Mouse (Mus musculus): ENCODE measurements around the gene Wdr26.

Wdr26 gene

DNA sequence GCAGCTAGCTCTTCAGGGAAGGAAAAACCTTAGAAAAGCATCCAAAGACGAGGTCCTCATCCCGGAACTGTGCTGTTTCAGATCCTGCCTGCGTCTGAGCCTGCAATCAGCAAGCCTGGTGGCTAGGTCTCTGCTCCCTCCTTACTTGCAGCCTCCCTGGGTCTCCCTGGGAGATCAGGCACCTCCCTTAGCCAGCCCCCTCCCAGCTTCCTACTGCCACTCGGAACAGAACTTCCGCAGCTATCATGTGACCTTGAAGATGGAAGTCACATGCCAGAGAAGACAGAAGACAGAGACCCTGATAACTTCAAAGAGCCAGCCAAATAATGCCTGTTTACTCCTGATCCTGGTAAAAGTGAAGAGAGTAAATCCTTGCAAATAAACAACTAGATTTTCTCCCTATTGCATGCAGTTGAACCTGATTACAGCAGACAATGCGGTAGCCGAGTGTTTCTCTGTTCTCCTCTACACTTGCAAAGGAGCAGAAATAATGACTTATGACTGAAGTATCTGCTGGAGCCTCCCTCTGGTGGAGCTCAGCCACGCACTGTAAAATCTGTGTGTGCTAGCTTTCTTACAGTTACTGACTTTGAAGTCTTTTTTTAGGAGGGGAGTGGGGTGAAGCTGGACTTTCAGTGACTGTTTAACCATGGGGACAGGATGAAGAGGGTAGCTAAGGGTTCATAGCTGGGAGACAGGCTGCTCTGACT, 22.7 kb upstream of the Wdr26 start:
- DNase-seq: peak; percentile 60

GRCm38 (mm10) chr1:181233734-181234133, 21.9 kb upstream of the Wdr26 start:
- no peak for DNase-seq

- DNase-seq: peak; percentile 94
These were observed 20.7 kb upstream of the Wdr26 start for GRCm38 (mm10) chr1:181232307-181233027.

GRCm38 (mm10) chr1:181231821-181232220, 20.0 kb upstream of the Wdr26 start:
- DNase-seq: no peak

GRCm38 (mm10) chr1:181231262-181231661, 19.5 kb upstream of the Wdr26 start:
- no peak for DNase-seq

DNA sequence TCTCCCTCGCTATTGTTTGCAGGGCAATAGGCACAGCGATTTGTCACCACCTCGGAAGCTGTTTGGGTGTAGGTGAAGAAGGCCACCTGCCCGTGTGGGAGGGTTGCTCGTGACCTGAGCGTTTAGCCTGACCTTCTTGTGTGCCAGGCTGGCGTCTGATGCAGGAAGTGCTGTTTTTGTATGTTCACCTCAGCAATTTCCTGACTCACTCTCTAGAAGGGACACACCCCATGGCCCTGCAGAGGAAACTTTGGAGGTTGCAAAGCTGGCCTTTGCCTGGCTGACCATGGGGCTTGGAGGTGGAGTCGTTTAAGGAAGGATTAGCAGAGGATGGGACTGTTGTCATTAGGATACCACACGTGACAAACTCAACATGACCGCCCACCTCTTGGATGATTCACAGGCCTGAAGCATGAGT, 18.9 kb upstream of the Wdr26 start:
- peak; percentile 73 for DNase-seq

DNA sequence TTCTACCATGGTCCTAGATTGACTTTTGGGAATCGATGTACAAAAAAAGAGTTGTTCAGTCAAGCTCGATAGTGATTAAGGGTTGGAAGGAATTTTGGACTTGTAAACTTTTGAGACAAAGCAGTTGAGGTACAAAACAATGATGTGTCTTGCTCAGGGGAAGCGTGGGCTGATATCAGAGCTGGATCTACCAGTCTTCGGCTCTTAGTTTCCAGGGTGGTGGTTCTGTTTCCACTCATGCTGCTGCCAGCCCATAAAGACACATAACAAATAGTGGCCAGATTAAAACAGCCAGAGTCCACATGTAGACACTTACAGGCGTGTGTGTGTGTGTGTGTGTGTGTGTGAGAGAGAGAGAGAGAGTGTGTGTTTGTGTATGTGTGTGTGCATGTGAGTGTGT, 17.2 kb upstream of the Wdr26 start:
- DNase-seq: no peak

- DNase-seq: no peak
These were observed 16.8 kb upstream of the Wdr26 start for GRCm38 (mm10) chr1:181228591-181228990.

DNA sequence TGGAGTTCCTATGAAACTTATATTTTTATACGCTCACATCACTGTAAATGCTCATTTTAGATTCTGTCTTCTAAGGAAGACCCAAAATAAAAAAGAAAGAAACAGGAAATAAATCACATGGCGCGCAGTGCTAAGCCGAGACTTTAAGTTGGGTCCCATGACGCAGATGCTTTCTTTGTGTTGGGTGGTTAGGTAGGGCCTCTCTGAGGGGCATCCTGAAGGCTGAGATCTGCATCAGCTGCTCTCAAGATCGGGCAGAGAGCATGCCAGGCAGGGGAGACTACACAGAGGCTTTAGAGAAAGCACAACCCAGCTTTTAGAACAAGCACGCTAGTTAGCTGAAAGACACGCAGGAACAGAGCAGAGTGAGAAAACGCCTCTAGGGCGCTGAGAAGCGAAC, 16.0 kb upstream of the Wdr26 start:
- DNase-seq: no peak

- DNase-seq: no peak
These were observed 15.0 kb upstream of the Wdr26 start for GRCm38 (mm10) chr1:181226850-181227249.

GRCm38 (mm10) chr1:181225281-181225680, 13.5 kb upstream of the Wdr26 start:
- DNase-seq: no peak

DNA sequence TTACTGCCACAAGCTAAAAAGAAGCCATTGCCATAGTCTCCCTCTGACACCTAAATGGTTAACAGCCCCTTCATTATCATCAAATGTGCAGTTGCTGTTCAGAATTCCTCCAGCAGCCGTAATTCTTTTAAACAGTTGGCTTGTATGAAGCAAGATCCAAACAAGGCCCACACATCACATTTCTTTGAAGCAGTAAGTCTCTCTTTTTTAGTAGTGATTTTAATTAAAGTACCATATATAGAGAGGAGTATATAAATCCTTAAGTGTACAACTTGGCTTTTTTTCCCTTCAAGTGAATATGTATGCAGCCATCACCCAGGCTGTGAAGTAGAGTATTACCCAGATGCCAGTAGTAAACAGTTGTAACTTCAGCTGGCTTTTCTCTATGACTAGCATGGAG, 10.2 kb upstream of the Wdr26 start:
- DNase-seq: no peak

DNA sequence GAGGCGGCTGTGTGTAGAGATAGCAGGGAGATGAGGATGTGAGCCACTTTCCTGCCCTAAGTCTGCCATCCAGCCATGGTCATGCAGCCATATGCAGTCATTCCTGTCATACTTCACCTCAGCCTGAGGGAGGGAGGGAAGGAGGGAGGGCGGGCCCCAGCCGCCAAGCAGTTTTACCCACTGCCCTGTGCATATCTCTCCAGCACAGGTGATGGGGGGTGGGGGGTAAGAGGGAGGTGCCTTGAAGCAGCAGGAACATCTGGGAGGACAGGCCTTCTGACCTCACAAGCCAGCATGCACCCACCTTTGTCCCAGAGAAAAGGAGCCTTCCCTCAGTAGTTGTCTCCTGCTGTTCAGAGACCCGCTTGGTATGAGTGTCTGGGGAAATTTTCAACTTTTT, 4.5 kb upstream of the Wdr26 start:
- DNase-seq: no peak

- DNase-seq: no peak
These were observed 2.7 kb upstream of the Wdr26 start for GRCm38 (mm10) chr1:181214296-181215035.

- no peak for DNase-seq
These were observed 340 bp downstream of the Wdr26 start for GRCm38 (mm10) chr1:181211403-181211919.

DNA sequence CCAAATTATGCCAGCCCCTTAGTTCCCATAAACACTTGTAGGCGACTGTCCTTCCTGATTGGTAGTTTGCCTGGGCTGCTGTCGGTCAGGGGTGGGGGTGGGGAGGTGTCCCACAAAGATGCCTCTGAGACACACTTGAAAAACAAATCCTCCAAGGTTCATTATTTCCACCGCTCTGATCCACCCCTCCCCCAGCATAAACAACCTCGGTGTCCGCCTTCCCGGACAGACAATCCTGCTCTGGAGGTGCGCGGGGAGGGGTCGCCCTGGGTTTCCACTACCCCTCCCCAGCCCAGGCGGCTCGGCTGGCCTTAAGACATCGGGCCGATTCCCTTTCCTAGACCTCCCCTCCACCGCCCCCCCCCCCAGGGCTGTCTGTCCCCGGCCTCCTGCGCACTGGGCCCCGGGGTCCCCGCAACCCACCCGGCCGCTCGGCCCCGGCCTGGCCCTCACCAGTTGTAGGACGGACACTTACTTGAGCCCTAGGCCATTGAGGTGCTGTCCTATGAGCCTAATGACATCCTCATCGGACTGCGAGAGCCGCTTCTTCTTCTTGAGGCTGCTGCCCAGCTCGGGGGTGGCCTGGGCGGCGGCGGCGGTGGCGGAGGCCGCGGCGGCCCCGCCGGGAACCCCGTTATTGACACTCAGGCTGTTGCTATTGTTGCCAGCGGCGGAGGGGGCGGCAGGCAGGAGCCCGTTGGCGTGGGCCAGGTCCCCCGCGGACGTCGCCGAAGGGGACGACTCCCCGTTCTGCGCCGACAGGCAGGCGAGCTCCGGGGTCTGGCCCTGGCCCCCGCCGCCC, 999 bp downstream of the Wdr26 start:
- DNase-seq: peak; percentile 59

DNA sequence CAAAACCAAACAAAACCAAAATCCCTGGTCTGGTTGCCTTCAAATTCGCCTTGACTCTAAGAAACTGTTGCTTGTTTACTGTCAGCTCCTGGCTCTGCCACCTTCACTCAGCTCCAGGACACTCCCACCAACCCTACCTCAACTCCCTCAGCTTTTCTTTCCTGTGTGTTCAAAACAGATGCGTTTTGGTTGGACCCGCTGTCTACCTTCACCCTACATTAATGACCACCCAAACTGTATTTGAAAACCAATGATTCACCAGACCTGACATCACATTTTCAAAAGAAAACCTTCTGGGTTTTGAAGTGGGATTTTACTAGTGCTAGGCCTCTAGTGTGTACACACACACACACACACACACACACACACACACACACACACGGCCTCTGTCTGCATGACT, 1.7 kb downstream of the Wdr26 start:
- peak; percentile 21 for DNase-seq

- DNase-seq: no peak
These were observed 12.4 kb downstream of the Wdr26 start for GRCm38 (mm10) chr1:181199446-181199845.

DNA sequence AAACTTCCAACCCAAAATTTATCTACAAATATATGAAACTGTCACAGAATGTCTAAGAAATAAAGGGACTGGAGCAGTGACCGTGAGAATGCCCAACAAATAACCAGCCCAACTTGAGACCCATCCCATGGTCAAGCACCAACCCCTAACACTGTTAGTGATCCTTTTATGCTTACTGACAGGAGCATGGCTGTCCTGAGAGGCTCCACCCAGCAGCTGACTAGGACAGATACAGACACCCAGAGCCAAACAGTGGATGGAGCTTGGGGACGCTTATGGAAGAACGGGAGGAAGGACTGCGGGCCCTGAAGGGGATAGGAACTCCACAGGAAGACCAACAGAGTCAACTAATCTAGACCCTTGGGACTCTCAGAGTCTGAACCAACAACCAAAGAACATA, 22.9 kb downstream of the Wdr26 start:
- DNase-seq: no peak

DNA sequence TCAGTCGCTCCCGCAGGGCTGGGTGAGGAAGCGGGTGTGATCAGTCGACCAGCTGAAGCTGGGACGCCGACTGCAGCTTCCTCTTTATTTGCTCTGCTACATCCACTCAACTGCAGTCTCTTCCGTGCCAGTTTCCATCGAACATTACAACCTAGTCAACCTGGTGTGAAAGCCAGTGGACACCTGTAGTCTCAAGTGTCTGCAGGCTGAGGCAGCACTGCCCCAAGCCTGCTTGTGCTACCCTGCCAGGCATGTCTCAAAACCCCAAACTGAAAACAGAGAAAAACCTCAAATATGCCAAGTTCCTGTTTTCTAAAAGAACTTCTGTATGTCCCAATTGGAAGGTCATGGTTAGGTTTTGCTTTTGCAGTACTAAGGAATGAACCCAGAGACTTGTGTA, 41.6 kb downstream of the Wdr26 start:
- DNase-seq: peak; percentile 28

DNA sequence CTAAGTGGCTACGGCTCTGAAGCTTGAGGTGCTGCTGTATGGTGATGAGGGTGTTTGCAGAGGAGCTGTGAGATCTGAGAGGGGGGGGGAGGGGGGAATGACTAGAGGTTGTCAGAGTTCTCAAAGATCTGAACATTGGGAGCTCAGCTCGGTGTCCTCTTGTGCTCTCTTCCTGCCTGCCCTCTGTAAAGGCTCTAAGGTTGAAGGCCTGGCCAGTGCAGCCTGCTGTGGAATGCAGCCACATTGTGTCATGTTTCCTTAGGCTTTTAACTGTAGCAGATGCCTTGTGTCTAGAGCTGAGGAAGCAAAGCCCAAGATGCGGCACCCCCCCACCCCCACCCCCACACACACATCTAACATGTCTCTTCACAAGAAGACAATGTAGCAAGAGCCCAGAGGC, 43.4 kb downstream of the Wdr26 start:
- no peak for DNase-seq

- no peak for DNase-seq
These were observed 44.0 kb downstream of the Wdr26 start for GRCm38 (mm10) chr1:181167816-181168215.

DNA sequence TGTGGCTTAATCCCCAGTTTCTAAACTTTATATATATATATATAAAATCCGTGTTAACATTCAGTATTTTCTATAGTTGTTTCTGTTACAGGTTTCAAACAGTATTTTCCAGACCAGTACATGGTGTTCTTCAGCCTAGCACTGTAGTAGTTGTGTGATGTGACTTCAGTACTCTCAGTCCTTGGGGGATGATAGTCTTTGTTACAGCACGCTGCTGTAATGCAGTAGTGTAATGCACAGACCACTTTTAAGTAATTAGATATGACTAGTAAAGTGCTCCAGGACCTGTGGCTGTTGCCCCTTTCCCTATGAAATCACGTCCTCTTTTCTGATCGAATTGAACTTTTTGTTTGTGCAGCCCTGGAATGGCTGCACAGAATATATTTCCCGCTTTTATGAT, 60.3 kb downstream of the Wdr26 start:
- no peak for DNase-seq
